In the genomic region with DNA sequence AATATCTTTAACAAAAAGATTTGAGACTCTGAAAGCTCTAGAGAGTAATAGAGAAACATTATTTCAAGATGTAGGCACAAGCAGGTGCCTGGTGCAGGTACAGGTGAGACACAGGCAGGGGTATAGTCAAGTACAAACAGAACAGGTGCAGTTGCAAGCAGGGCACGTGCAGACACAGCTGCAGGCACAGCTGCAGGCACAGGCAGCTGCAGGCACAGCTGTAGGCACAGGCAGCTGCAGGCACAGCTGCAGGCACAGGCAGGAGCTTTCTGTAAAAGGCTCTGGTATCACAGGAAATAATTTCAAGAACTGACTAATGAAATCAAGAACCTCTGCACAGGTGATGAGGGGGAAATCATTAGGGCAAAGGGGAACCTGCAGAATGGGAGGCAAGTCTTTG, we compare ENCODE assay signal across 24 mouse cellular contexts. TPM values are rescaled to one million over a fixed set of nuclear protein-coding genes. Genes with fewer than 3 reads are reported as not detected.
"Had no signal": no experiment of that assay in that cellular context is flagged by ENCODE, and none has a peak within 500 bp of the region (broad histone marks: within the 10 kb centered on the region; RNA-seq: fewer than 3 reads in every experiment).

No protein-coding gene starts in this region.

- H3K4me3 ChIP-seq: liver, embryonic 15.5 days; lung, embryonic 15.5 days; megakaryocyte, embryonic 14.5 days; midbrain, embryonic 13.5 days; midbrain, embryonic 15.5 days; neural tube, embryonic 12.5 days; stomach, embryonic 15.5 days had no signal

- H3K4me2 ChIP-seq: liver, embryonic 15.5 days; lung, embryonic 15.5 days; midbrain, embryonic 11.5 days; midbrain, embryonic 13.5 days; midbrain, embryonic 15.5 days; neural tube, embryonic 12.5 days; stomach, embryonic 15.5 days had no signal

- H3K27me3 ChIP-seq: liver, embryonic 15.5 days; lung, embryonic 15.5 days; midbrain, embryonic 13.5 days; midbrain, embryonic 15.5 days; neural tube, embryonic 12.5 days; stomach, embryonic 15.5 days had no signal

- H3K36me3 ChIP-seq: liver, embryonic 15.5 days; lung, embryonic 15.5 days; midbrain, embryonic 13.5 days; midbrain, embryonic 15.5 days; neural tube, embryonic 12.5 days; stomach, embryonic 15.5 days had no signal

- DNase-seq: liver, postnatal 0 days; lung, adult 2 months; lung, postnatal 14 days; lung, postnatal 36 days; right cerebral cortex, postnatal 14 days; thymus, adult 2 months; thymus, postnatal 25 days; thymus, postnatal 4 days had no signal

- H3K27ac ChIP-seq: liver, embryonic 15.5 days; lung, embryonic 15.5 days; macrophage; midbrain, embryonic 13.5 days; midbrain, embryonic 15.5 days; neural tube, embryonic 12.5 days; stomach, embryonic 15.5 days; stomach, postnatal 0 days had no signal

- ATAC-seq: liver, postnatal 0 days; lung, postnatal 0 days; midbrain, embryonic 13.5 days; midbrain, embryonic 15.5 days had no signal

- H3K9ac ChIP-seq: liver, embryonic 15.5 days; liver, postnatal 0 days; lung, embryonic 15.5 days; midbrain, embryonic 13.5 days; midbrain, embryonic 15.5 days; neural tube, embryonic 12.5 days; stomach, embryonic 15.5 days had no signal

- H3K4me1 ChIP-seq: liver, embryonic 15.5 days; lung, embryonic 15.5 days; megakaryocyte, embryonic 14.5 days; midbrain, embryonic 13.5 days; midbrain, embryonic 15.5 days; neural tube, embryonic 12.5 days; stomach, embryonic 15.5 days had no signal

- H3K9me3 ChIP-seq: liver, embryonic 15.5 days; lung, embryonic 15.5 days; midbrain, embryonic 15.5 days; neural tube, embryonic 12.5 days; stomach, embryonic 15.5 days had no signal

RNA-seq across cellular contexts. Expression of gene Wfdc11, which starts 2.9 kb away (rescaled TPM):
- polyA plus RNA-seq: liver, embryonic 15.5 days; liver, postnatal 0 days; lung, adult 2 months; lung, embryonic 15.5 days; lung, postnatal 0 days; macrophage; midbrain, embryonic 11.5 days; midbrain, embryonic 13.5 days; midbrain, embryonic 15.5 days; midbrain, postnatal 0 days; neural tube, embryonic 12.5 days; neural tube, embryonic 14.5 days; spleen, adult 2 months; stomach, embryonic 15.5 days; stomach, postnatal 0 days; testis, adult 2 months; thymus, adult 2 months; urinary bladder, adult 2 months had no signal

RNA-seq across cellular contexts. Expression of gene Wfdc13, which starts 14.0 kb away (rescaled TPM):
- polyA plus RNA-seq: liver, embryonic 15.5 days; liver, postnatal 0 days; macrophage; midbrain, embryonic 11.5 days; midbrain, embryonic 13.5 days; midbrain, embryonic 15.5 days; midbrain, postnatal 0 days; neural tube, embryonic 12.5 days; neural tube, embryonic 14.5 days; spleen, adult 2 months; thymus, adult 2 months had no signal

RNA-seq across cellular contexts. Expression of gene Wfdc9, which starts 14.6 kb away (rescaled TPM):
- polyA plus RNA-seq: liver, embryonic 15.5 days; liver, postnatal 0 days; lung, adult 2 months; lung, embryonic 15.5 days; lung, postnatal 0 days; macrophage; midbrain, embryonic 11.5 days; midbrain, embryonic 13.5 days; midbrain, embryonic 15.5 days; midbrain, postnatal 0 days; neural tube, embryonic 12.5 days; neural tube, embryonic 14.5 days; spleen, adult 2 months; stomach, embryonic 15.5 days; stomach, postnatal 0 days; thymus, adult 2 months; urinary bladder, adult 2 months had no signal

RNA-seq across cellular contexts. Expression of gene Wfdc10, which starts 15.1 kb away (rescaled TPM):
- polyA plus RNA-seq: liver, embryonic 15.5 days; liver, postnatal 0 days; lung, embryonic 15.5 days; macrophage; midbrain, embryonic 11.5 days; midbrain, embryonic 13.5 days; midbrain, embryonic 15.5 days; neural tube, embryonic 14.5 days; spleen, adult 2 months; thymus, adult 2 months had no signal

RNA-seq across cellular contexts. Expression of gene Spint4, which starts 27.4 kb away (rescaled TPM):
- polyA plus RNA-seq: liver, embryonic 15.5 days; liver, postnatal 0 days; lung, adult 2 months; lung, embryonic 15.5 days; lung, postnatal 0 days; macrophage; midbrain, embryonic 11.5 days; midbrain, embryonic 13.5 days; midbrain, embryonic 15.5 days; midbrain, postnatal 0 days; neural tube, embryonic 12.5 days; neural tube, embryonic 14.5 days; spleen, adult 2 months; stomach, embryonic 15.5 days; stomach, postnatal 0 days; testis, adult 2 months; thymus, adult 2 months; urinary bladder, adult 2 months had no signal
